Mouse (Mus musculus) T-cell, adult 2 months (primary cell): ENCODE results near the gene Wnt5a.

ENCODE experiments used
- DNase-seq: peaks from one replicate; pipeline ENCODE4 v3.0.0; 2022; ENCODE audit warnings: low spot score

The Wnt5a gene

DNA sequence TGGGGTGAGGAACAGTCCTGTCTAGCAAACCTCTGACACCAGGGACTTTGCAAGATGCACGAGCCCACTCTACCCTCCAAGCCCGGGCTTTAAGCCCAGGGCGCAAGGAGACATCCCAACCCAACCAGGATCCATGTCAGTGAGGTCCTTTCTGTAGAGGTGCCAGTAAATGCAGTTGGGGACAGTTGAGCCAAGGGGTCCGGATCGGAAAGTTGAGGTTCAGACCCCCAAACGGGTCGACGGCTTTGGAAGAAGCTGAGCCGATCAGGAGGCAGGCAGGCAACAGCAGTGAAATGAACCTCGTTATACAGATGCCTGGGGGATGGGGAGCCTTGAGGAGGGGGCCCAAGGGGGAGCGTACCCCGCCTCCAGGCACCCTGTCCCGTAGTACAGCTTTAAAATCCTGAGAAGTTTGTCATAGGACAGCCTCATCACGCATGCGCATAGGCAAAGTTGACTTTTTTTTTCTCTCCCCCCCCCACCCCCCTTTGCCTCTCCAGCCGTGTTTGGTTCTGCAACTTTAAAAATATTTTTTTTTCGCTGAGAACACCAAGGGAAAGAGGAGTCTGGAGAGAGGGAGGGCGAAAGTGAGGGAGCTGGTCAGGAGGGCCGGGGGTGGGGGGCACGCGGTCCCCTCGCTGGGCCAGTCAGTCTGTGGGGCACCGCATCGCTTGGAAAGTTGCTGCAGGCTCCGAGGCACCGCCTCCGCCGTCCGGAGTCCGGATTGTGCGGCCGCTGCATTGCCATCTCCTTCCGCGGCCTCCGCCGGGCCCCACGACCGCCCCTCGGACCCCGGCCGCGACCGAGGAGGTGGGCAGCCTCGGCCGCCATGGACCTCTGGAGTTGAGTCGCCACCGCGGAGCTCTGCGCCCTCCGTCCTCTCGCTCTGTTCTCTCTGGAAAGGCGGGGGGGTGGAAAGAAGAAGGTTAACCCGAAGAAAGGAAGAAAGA lies at the start of gene Wnt5a:
Gene Wnt5a (plus strand): TSS at position 650 of the 950 bp plus-strand sequence.
- DNase-seq: no peak

DNA sequence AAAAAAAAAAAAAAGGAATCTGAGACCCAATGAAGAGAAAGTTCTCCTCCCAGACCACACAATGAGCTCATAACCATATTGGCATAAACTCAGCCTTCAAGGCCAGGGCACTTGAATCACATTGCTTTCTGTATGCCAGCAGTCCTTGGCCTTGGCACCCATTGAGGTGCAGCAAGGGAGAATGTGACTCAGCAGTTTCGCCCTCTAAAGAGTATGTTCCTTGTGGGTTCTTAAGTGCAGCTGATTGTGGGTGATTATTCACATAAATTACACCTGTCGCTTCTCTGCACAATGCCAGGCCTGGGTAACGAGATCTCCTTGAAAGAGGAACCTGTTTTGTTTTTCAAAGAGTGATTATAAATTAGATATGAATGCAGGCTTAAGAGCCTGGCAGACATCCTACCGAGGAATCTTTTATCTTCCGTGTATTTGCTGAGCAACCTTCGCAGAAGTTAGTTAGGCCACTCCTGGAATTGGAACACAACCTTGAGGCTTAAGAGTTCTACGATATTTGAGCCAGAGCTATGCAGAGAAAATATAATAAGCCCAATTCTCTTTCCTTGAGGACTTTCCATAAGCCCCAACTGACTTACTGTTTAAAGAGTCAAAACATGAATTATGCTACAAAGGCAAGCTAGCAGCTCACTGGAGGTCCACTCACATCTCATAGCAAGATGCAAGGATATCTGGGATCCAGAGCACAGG lies 48.0 kb upstream of the Wnt5a start:
- no peak for DNase-seq

DNA sequence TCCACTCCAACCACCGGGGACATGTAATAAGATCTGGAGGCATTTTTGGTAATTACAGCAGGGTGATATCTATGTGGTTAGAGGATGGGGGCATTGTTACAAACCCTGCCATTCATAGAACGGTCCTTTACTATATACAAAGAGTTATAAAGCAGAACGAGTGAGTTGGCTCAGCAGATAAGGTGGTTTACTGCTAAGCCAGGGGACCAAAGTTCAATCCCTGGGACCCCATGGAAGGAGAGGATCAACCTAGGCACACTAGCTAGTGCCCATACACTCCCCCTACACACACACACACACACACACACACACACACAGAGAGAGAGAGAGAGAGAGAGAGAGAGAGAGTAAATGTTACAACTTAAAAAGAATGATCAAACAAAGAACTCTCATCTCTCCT lies 47.1 kb upstream of the Wnt5a start:
- no peak for DNase-seq

DNA sequence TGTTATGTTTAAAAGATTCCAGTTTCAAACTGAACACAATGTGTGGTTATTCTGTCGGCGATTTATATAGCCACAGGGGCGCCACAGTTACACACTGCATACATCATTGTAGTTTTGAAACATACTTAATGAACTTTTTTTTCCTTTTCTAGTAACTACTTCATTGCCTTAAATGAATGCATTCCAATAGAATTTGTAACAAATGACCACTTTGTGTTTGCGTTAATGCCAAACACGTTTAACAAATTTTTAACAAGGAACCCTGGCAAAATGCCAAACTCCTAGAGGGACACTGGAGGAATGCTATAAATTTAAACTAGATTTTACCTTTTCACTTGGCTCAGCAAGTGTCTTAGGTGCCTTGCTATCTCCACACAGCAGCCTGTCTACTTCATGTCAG lies 36.6 kb upstream of the Wnt5a start:
- DNase-seq: no peak

DNA sequence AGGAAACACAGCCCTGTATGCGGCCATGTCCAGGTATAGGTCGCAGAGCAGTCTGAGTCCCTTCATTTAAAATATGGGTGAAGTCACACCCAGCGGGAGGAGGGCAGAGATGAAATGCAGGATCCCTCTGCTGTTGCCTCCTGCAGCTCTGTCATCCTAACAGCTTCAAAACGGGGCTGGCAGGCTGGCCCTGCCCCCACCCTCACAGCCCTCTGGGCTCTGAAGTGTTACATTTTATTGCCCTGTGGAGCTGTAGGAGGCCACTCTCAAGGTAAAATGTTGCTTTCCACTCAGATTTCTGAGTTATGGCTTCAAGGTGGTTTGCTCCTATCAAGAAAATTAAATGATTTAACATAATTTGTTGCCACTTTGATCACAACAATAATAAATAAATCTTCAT lies 34.9 kb upstream of the Wnt5a start:
- no peak for DNase-seq

DNA sequence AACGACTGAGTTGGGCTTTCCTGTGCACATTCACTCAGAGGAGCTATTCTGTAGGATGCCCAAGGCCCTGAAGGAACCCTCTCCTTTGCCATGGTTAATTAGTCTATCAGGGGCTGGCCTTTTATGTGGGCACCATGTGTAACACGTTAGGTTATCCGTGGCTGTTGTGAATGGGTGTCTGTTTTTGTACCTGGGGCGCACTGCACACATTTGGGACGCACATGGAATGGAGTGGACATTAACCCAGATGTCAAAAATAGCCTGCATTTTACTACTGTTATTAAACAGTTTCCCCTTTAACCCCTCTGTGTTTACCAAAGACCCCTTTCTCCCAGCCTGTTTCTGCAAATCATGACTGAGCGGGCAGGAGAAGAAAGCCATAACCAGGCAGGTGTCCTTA lies 34.3 kb upstream of the Wnt5a start:
- no peak for DNase-seq

DNA sequence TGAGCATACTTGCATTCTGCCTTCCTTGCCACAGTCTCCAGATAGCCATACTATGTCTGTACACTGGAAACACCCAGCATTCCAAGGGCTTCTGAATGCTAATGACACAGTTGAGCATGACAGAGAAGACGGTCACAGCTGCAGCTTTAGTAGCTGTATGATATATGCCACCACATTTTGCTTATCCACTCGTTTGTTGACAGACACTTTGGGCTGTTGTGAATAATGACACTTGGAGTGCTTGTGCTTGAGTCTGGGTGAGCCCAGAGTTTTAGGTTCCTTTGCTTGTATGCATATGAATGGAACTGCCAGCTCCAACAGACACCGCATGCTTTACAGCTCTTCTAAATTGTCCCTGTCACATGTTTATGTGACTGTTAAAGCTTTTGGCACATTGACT lies 29.5 kb upstream of the Wnt5a start:
- no peak for DNase-seq

DNA sequence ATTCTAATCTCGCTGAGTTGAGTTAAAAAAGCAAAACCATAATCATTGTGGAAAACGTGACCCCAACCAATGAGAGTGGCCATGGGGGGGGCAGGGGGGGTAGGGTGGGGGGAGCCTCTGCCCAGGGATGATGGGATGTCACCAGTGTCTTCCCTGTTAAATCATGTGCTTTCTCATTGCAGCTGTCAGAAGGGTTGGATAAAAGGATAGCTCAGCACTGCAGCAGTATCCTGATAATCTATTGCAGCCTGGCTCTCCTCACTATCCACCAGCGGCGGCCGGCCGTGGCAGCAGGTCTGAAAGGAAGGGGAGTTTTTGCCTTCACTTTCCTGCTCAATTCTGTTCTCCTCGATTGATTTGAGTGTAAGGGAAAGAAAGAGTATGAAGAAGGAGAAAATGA lies 29.1 kb upstream of the Wnt5a start:
- no peak for DNase-seq

DNA sequence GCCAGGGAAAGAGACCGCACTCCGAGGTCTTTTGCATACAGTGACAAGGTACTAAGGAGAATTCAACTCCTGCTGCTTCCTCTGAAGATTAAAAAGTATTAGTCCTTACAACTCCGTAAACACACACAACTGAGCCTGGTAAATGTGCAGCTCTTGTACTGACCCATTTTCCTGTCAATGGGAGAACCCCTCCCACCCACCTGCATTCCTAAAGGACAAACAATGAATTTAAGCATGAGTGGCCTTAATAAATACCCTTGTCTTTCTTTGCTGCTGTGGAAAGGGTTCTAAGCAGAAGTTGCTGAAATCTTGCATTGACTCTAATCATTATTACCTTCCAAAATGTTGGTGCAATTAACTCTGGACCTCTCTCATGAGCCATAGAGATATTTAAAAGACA lies 27.8 kb upstream of the Wnt5a start:
- DNase-seq: no peak

DNA sequence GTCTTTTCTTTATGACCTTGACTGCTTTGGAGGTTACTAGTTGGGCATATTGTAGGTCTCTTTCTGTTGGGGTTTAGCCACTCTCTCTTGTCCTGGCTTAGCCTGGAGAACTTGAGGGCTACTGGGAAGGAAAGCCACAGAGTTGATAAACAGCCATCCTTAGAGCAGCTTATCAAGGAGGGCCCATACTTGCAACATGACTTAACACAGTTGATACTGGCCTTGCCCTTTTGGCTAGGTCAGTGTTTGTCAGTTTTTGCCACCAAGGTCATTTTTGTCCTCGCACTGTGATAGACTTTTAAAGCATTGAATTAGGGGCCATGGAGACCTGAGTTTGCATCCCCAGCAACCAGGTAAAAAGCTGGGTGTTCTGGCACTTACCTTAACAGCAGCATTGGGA lies 23.7 kb upstream of the Wnt5a start:
- no peak for DNase-seq

DNA sequence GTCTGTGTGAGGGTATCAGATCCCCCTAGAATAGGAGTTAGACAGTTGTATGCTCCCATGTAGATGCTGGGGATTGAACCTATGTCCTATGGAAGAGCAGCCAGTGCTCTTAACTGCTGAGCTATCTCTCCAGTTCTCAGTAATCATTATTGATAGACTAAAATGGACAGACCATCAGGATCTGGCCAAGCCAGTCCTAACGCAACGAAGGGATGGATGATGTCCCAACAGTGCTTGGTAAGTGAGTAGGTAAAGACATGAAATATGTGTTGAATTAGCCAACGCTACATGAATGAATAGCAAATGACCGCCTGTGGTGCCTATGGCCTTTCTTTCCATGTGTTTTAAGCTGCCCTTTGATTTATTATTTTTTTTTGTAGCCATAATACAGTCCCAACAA lies 10.7 kb upstream of the Wnt5a start:
- DNase-seq: no peak

DNA sequence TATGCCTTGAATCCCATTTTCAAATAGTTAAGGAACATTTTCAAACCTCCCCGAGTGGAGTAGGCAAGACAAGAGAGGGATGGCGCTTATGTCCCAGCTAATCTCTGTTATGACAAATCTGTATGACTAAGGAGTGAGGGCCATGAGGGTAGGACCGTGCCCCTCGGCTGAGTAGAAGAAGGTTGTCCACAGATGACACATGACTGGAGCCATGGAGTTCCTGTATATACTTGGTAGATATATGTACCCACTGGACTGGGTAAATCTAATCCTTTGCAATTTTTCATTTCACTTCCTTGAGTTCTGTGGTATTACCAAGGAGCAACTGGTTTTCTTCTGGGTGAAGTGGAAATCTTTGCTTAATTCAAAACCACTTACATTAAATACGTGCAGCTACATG lies 10.3 kb upstream of the Wnt5a start:
- no peak for DNase-seq

DNA sequence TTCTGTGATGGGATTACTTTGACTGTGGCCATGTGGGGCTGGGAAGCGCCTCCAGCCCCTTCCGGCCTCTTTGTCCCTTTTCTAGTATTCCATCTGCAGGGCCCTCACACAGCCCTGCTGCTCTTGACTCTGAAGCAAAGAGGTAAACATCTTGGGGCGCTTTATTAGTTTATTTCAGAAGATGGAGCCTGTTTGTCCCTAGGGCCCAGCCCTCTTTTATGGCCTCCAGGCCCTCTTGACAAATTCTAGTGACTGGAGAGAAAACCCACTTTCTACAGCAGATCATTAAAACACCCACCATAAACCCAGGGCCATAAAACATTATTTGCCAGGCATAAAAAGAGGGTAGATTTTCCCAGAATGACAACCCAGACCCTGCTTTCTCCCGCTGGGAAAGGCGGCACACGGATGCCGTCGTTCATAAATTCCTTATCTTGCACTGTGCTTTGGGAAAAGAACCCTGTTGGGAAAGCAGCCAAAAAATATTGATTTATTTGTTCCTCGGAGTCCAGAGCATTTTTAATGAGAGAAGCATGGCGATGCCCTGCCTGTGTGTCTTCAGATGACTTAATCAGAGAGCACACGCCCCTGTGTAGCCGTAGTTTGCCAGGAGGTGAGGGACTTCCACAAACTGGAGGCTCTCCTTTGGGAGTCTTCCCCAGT lies 3.2 kb upstream of the Wnt5a start:
- no peak for DNase-seq

DNA sequence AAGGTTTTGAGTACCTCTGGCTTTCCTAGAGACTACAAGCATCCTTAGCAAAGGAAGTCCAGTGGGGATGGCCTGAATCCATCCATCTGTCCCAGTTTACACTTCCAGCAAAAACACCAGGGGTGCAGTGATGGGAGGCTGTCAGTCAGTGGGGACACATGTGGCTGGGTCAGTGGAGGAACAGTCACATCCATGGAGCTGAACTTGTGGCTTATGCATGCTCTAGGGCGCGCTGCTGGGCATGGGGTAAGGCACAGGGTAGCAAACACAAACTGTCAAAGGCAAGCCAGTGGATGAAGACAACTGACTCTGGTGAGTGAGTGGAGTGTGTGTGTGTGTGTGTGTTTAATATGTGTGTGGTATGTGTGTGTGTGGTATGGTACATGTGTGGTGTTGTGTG lies 1.3 kb upstream of the Wnt5a start:
- DNase-seq: no peak

DNA sequence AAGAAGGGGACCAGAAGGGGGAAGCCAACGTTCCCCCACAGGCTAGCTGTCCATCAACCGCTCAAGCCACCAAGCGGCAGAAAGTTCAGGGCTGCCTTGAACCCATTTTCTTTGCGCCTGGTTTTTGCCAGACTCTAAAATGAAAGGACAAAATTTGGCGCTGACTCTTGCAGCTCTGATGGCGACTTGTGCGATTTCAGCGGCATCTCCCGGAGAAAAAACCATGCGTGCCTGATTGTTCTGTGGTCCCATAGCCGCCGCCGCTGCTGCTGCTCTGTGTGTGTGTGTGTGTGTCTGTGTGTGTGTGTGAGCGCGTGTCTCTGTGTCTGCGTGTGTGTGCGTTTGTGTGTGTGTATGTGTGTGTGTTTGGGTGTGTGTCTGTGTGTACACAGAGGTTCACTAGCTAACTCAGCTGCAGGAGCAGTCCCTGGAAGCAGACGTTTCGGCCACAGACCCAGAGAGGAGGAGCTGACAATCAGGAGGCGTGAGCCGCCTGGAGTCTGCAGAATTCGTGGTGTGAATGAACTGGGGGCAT lies 568 bp downstream of the Wnt5a start:
- DNase-seq: no peak

DNA sequence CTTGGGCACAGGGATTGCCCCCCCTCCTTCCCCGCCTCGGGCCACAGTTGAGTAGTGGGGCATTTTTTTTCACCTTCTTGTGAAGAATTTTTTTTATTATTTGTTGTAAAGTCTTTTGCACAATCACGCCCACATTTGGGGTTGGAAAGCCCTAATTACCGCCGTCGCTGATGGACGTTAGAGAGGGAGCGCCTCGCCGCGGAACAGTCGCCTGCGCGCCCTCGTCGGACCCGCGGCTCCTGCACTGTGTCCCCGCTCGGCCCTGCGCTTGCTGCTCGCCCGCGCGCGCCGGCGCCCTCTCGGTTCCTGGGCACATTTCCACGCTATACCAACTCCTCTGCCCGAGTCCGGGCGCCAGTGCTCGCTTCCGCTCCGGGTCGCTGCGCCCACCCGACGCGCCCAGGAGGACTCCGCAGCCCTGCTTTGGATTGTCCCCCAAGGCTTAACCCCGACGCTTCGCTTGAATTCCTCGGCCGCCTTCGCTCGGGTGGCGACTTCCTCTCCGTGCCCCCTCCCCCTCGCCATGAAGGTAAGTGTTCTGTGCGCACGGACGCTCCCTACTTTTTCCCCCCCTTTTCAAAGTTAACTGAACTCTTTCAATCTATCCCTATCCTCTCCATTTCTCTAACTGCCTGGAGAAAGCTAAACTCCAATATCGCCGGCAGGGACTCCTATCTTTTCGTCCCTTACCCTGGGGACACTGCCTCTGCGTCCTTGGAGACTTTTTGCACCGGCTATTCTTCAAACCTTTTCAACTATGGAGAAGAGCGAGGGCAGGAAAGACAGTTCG lies 1.2 kb downstream of the Wnt5a start:
- no peak for DNase-seq

DNA sequence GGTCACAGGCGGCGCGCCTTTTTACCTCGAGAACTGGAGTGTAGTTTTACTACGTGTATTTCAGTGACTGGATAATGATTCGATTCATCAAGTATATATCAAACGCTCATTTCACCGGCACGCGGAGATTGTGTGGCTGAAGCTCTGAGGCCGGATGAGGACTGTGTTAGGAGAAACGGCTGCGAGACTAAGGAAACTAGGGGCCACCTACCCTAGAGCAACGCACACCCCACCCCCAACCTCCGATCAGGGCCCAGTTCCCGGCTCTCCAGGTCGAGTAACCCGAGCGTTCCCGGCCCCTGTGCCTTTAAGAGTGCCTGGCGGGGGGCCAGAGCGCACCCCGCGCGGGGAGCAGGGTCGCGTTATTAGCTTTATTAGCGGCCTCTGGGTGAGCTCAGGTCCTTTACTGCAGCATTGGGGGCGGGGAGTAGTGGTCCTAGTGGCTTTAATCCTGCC lies 1.9 kb downstream of the Wnt5a start:
- no peak for DNase-seq

DNA sequence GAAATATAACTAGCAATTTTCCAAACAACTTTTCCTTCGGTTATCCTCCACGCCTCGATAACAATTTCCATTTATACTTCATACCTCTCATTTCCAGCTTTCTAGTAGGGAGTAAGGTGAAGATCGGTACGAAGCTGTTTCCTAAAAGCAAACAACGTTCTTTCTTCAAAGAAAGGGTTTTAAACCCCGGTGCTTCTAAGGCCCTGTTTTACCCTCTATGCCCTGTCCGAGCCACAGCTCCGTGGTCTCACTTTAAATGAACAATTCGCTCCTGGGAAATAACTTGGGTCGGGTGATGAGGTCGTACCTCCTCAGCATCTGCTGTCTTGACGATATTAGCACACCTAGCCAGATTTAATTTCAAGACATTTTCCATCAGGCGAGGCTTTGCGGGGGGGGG lies 2.5 kb downstream of the Wnt5a start:
- DNase-seq: no peak

DNA sequence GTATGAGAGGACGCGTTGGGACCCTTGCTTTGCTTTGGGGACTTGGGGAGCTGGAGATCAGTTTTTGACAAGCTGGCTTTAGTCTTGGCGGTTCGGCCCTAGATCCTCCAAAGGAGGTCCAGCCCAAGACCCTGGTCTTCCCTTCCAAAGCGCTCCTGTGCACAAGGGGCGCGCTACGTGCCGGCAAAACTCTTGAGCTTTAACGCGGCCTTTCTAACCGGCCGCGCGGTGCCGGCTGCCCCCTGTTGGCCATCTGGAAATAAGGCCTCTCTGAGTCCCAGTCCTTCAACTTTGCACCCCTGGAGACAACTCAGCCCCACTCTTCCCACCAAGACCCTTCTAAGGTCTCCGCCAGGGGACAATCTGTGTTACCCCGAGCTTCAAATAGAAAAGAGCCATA lies 2.9 kb downstream of the Wnt5a start:
- no peak for DNase-seq

DNA sequence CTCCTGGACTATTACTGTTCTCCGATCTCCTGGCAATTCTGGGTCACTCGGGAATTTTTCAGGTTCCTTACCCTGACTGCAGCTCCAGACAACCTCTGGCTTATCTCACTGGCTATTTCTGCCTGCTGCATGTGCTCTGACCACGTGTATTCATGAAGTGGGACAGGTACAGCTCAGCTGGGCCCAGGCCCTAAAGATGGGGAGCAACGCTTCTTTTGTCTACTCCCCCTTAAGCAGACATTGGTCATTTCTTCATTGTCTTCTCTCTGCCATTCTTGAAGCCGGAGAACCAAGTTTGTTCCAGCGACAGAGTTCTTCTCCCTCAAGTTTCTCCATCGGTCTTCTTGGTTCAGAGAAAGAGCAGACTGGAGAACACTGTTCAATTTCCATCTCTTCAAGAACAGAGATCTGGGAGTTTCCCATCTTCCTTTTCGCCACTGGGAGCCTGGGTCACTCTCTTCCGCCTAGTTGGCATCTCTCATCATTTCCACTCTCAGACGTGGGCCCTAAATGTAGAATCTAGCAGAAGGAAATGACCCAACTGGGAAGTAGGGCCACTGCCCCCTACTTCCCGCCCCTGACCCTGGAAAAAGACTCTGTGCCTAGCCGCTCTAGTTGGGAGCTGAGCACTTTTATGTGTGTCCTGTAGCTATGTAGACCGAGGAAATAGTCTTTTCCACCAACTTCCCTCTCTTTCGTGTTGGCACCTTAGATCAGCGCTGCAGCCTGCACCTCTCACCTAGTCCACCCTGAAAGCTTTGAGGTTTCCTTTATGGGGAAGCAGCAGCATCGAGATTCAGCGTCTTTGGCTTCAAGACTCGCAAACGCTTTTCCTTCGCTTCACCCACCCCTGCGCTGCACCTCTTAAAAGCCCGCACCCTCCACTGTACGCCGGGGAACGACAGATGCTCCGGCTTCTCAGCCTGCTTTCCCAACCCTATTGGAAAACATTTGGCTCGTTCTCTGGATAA lies 4.0 kb downstream of the Wnt5a start:
- no peak for DNase-seq
